Mouse (Mus musculus): Measurements from ENCODE around the gene Csrnp2.

The Csrnp2 gene

DNA sequence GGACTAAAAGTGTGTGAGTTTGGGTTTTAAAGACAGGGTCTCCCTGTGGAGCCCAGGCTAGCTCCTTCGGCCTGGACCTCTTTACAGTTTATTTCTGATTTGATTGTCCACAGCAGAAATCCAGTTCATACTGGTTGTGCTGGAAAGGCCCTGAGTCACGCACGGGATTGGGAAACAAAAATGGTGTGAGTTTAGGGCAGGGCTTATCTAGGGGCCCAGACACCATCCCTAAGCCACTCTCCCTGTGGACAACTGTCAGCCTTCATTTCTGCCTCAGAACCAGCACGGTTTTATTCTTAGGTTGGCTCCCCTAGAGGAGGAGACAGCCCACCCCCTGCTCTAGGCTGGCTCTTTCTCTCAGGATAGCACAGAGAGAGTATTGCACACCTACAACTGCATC lies 62.1 kb downstream of the Csrnp2 start:
- in situ Hi-C loops (cut with MseI, MboI), result no loop called here

DNA sequence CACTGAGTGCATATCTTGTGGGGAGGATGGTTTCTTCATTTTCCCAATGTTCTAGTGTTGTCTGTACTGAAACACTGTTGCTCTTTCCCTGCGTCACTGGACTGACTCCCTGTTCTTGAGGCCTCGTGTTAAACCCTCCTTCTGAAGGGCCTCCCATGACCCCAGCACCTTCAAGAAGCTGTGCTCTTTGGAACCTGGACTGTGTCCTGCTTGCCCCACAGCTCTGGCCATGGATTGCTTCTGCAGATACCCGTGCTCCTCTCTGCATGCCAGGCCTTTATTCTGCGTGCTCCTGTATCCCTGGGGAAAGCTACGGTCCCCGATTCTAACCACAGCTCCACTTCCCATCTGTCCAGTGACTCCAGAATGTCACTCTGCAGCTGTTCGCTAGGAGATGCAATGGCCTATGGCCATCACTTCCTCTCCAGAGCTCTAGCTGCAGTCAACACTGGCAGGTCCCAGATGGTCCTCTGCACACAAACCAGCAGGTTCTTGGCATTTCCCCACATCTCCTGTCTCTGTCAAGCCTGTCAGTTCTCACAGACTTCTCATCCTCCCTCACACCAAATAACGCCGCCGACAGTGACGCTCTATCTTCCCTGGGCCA lies 65.2 kb downstream of the Csrnp2 start:
- in situ Hi-C loops (cut with MseI, MboI), result no loop called here
